Mouse (Mus musculus) MEL (cell line): ENCODE results near the gene Rnpep. TPM values are rescaled to one million over a fixed set of nuclear protein-coding genes. Genes with fewer than 3 reads are reported as not detected.

ENCODE experiments used
- DNase-seq: peaks from one replicate; pipeline ENCODE4 v3.0.0; 2011; ENCODE audit warnings: low read depth, low spot score
- H3K27ac ChIP-seq: 2 replicates; pipeline ENCODE4 v1.5.1; 2012; ENCODE audit warnings: low read depth, mild to moderate bottlenecking, control low read depth, low read length, moderate library complexity; ENCODE audit not compliant: control insufficient read depth
- H3K27me3 ChIP-seq, 2 experiments: fragments of 150-350 bp in 1 of 2; sonication (generic) in 1 of 2; 2 replicates each; pipeline ENCODE4 v1.6.1; 2012; ENCODE audit warnings: low read length in 2 of 2, mild to moderate bottlenecking in 2 of 2, improper control_type of control experiment in 1 of 2, moderate library complexity in 1 of 2; ENCODE audit not compliant: insufficient read depth in 2 of 2, control insufficient read depth in 1 of 2
- H3K36me3 ChIP-seq, 2 experiments: 2 replicates each; pipeline ENCODE4 v1.6.1; 2012 to 2014; ENCODE audit warnings: low read length in 2 of 2, improper control_type of control experiment in 1 of 2, inconsistent platforms in 1 of 2, mild to moderate bottlenecking in 1 of 2; ENCODE audit not compliant: insufficient read depth in 2 of 2, control insufficient read depth in 1 of 2
- H3K4me1 ChIP-seq, 2 experiments: fragments of 150-350 bp in 1 of 2; sonication (generic) in 1 of 2; 2 replicates each; pipeline ENCODE4 v1.6.1; 2012; ENCODE audit warnings: low read length in 2 of 2, improper control_type of control experiment in 1 of 2, mild to moderate bottlenecking in 1 of 2; ENCODE audit not compliant: insufficient read depth in 2 of 2, control insufficient read depth in 1 of 2
- H3K4me3 ChIP-seq, 2 experiments: fragments of 150-350 bp in 1 of 2; sonication (generic) in 1 of 2; 2 replicates each; pipeline ENCODE4 v1.5.1; 2012; ENCODE audit warnings: low read depth in 2 of 2, low read length in 2 of 2, mild to moderate bottlenecking in 2 of 2, moderate library complexity in 2 of 2, control low read depth in 1 of 2, improper control_type of control experiment in 1 of 2; ENCODE audit not compliant: control insufficient read depth in 1 of 2, insufficient read depth in 1 of 2
- H3K79me2 ChIP-seq: 2 replicates; pipeline ENCODE4 v1.6.1; 2012; ENCODE audit warnings: mild to moderate bottlenecking, low read length, moderate library complexity; ENCODE audit not compliant: control insufficient read depth, poor library complexity, insufficient read depth
- H3K9ac ChIP-seq: 2 replicates; pipeline ENCODE4 v1.6.1; 2012; ENCODE audit warnings: low read depth, mild to moderate bottlenecking, control low read depth, low read length, moderate library complexity; ENCODE audit not compliant: control insufficient read depth, poor library complexity, severe bottlenecking
- H3K9me3 ChIP-seq: fragments of 150-350 bp; sonication (generic); replicated peaks from 2 replicates; pipeline ENCODE4 v1.6.1; 2012; ENCODE audit warnings: mild to moderate bottlenecking, low read length, improper control_type of control experiment, moderate library complexity; ENCODE audit not compliant: insufficient read depth
- BHLHE40 ChIP-seq: IDR thresholded peaks from 2 replicates; pipeline ENCODE4 v1.6.1; 2012; ENCODE audit warnings: low read depth, mild to moderate bottlenecking, inconsistent platforms, low read length, improper control_type of control experiment, borderline replicate concordance
- CHD2 ChIP-seq: IDR thresholded peaks from 2 replicates; pipeline ENCODE4 v1.6.1; 2011; ENCODE audit warnings: low read length, improper control_type of control experiment
- E2F4 ChIP-seq: IDR thresholded peaks from 2 replicates; pipeline ENCODE4 v1.6.1; 2011; ENCODE audit warnings: low read depth, low read length, improper control_type of control experiment, borderline replicate concordance
- EP300 ChIP-seq, 2 experiments: IDR thresholded peaks; 2 replicates each; pipeline ENCODE4 v1.6.1; 2011; ENCODE audit warnings: improper control_type of control experiment in 2 of 2, low read length in 2 of 2, low read depth in 1 of 2, mild to moderate bottlenecking in 1 of 2
- HCFC1 ChIP-seq: IDR thresholded peaks from 2 replicates; pipeline ENCODE4 v1.6.1; 2012; ENCODE audit warnings: low read depth, mild to moderate bottlenecking, inconsistent platforms, low read length, improper control_type of control experiment, moderate library complexity
- KAT2A ChIP-seq: conservative IDR thresholded peaks from 2 replicates; pipeline ENCODE4 v1.6.1; 2012; ENCODE audit warnings: low read depth, low read length, improper control_type of control experiment, inconsistent platforms
- MAFK ChIP-seq: IDR thresholded peaks from 2 replicates; pipeline ENCODE4 v1.6.1; 2011; ENCODE audit warnings: low read depth, mild to moderate bottlenecking, low read length, improper control_type of control experiment, borderline replicate concordance
- MAX ChIP-seq: IDR thresholded peaks from 2 replicates; pipeline ENCODE4 v1.6.1; 2011; ENCODE audit warnings: low read length, improper control_type of control experiment
- MAZ ChIP-seq: IDR thresholded peaks from 2 replicates; pipeline ENCODE4 v1.6.1; 2012; ENCODE audit warnings: low read depth, mild to moderate bottlenecking, inconsistent platforms, low read length, improper control_type of control experiment
- MXI1 ChIP-seq: IDR thresholded peaks from 2 replicates; pipeline ENCODE4 v1.6.1; 2011; ENCODE audit warnings: mild to moderate bottlenecking, low read depth, low read length, improper control_type of control experiment
- MYB ChIP-seq: IDR thresholded peaks from 2 replicates; pipeline ENCODE4 v1.6.1; 2011; ENCODE audit warnings: mild to moderate bottlenecking, low read depth, low read length, improper control_type of control experiment
- MYC ChIP-seq: IDR thresholded peaks from 2 replicates; pipeline ENCODE4 v1.6.1; 2011; ENCODE audit warnings: low read depth, mild to moderate bottlenecking, low read length, improper control_type of control experiment, moderate library complexity
- POLR2A ChIP-seq, 2 experiments: IDR thresholded peaks; 2 replicates each; pipeline ENCODE4 v1.6.1; 2011 to 2012; ENCODE audit warnings: low read length in 2 of 2, mild to moderate bottlenecking in 2 of 2, control low read depth in 1 of 2, improper control_type of control experiment in 1 of 2, low read depth in 1 of 2, moderate library complexity in 1 of 2; ENCODE audit not compliant: control insufficient read depth in 1 of 2, insufficient read depth in 1 of 2, poor library complexity in 1 of 2
- POLR2AphosphoS2 ChIP-seq: IDR thresholded peaks from 2 replicates; pipeline ENCODE4 v1.6.1; 2011; ENCODE audit warnings: low read length, improper control_type of control experiment
- POLR2AphosphoS5 ChIP-seq: IDR thresholded peaks from 2 replicates; pipeline ENCODE4 v1.6.1; 2012; ENCODE audit warnings: low read depth, borderline replicate concordance, mild to moderate bottlenecking, inconsistent platforms, low read length, moderate library complexity, mixed read lengths
- RCOR1 ChIP-seq: IDR thresholded peaks from 2 replicates; pipeline ENCODE4 v1.6.1; 2012; ENCODE audit warnings: low read depth, mild to moderate bottlenecking, inconsistent platforms, low read length, improper control_type of control experiment
- SMC3 ChIP-seq: IDR thresholded peaks from 2 replicates; pipeline ENCODE4 v1.6.1; 2011; ENCODE audit warnings: low read depth, low read length, improper control_type of control experiment
- TAL1 ChIP-seq: IDR thresholded peaks from 2 replicates; pipeline ENCODE4 v1.6.1; 2012; ENCODE audit warnings: mild to moderate bottlenecking, inconsistent platforms, low read length, moderate library complexity, mixed read lengths
- TBP ChIP-seq: IDR thresholded peaks from 2 replicates; pipeline ENCODE4 v1.8.0; 2011; ENCODE audit warnings: low read depth, low read length, improper control_type of control experiment
- TCF12 ChIP-seq: IDR thresholded peaks from 2 replicates; pipeline ENCODE4 v1.6.1; 2014; ENCODE audit warnings: low read depth, mild to moderate bottlenecking, inconsistent platforms, low read length, improper control_type of control experiment, moderate library complexity
- USF1 ChIP-seq: IDR thresholded peaks from 2 replicates; pipeline ENCODE4 v1.6.1; 2014; ENCODE audit warnings: low read depth, mild to moderate bottlenecking, inconsistent platforms, low read length, improper control_type of control experiment, moderate library complexity
- USF2 ChIP-seq, 2 experiments: IDR thresholded peaks; 2 replicates each; pipeline ENCODE4 v1.6.1; 2011 to 2012; ENCODE audit warnings: improper control_type of control experiment in 2 of 2, low read length in 2 of 2, borderline replicate concordance in 1 of 2, inconsistent platforms in 1 of 2, low read depth in 1 of 2, mild to moderate bottlenecking in 1 of 2; ENCODE audit not compliant: insufficient read depth in 1 of 2
- ZKSCAN1 ChIP-seq: IDR thresholded peaks from 2 replicates; pipeline ENCODE4 v1.6.1; 2012; ENCODE audit warnings: low read depth, mild to moderate bottlenecking, inconsistent platforms, low read length, improper control_type of control experiment, moderate library complexity
- ZNF384 ChIP-seq: IDR thresholded peaks from 2 replicates; pipeline ENCODE4 v1.6.1; 2012; ENCODE audit warnings: low read depth, mild to moderate bottlenecking, inconsistent platforms, low read length, improper control_type of control experiment
- polyA plus RNA-seq, 2 experiments: library from polyadenylated mRNA; stranded (reverse) in 1 of 2; unstranded in 1 of 2; fragments of >175 nt in 1 of 2; fragments of >200 nt in 1 of 2; gene quantifications; 2 replicates each; pipeline versions ENCODE4 v1.2.1 to v1.2.4; 2012; ENCODE audit warnings: low replicate concordance in 2 of 2, low read depth in 1 of 2; ENCODE audit not compliant: insufficient read length in 2 of 2, insufficient read depth in 1 of 2, missing spikeins in 1 of 2
- total RNA-seq: library from RNA; depleted of rRNA; stranded (reverse); fragments of 300-350 nt; gene quantifications from 2 replicates; pipeline ENCODE4 v1.2.3, GENCODE M21; 2012

Rnpep gene
- total and polyA plus RNA-seq, 3 experiments = 6.5 to 17.4 TPM; not detected in 1

- Histone ChIP-seq H3K4me3 (no peak within 1 kb of the TSS), H3K9me3 (no peaks in the 10 kb centered on the region), H3K9ac (no peak within 1 kb of the TSS), H3K27ac (no peak within 1 kb of the TSS), H3K79me2 (no peaks in the 10 kb centered on the region), H3K4me1 (no peaks in the 10 kb centered on the region), H3K27me3 (peaks cover 21 to 25% of the 10 kb centered on the region in 2 experiments), H3K36me3 (no peaks in the 10 kb centered on the region)
- TF ChIP-seq TCF12 = no peak
- no peak for TF ChIP-seq HCFC1
- TF ChIP-seq USF2 (IDR thresholded peaks at IDR 0.05; ENCODE audit: borderline replicate concordance in 1 of 2, insufficient read depth in 1 of 2, low read depth in 1 of 2, low read length in 2 of 2) = no peak
- TF ChIP-seq MAFK = no peak
- no peak for TF ChIP-seq USF1
- no peak for TF ChIP-seq POLR2AphosphoS2
- TF ChIP-seq E2F4 = no peak
- TF ChIP-seq CHD2 = no peak
- no peak for DNase-seq
Measured at GRCm38 (mm10) chr1:135324571-135324970, 40.7 kb upstream of the Rnpep start, which contains the start of gene Lmod1. Lmod1 (plus strand) TSS chr1:135324807.

- peaks cover 21 to 25% of the 10 kb centered on the region in 2 experiments for H3K27me3 ChIP-seq
- no peak overlapping the region for H3K4me3 ChIP-seq
- no peak overlapping the region for H3K9ac ChIP-seq
- H3K9me3 ChIP-seq = no peaks in the 10 kb centered on the region
- H3K4me1 ChIP-seq = no peaks in the 10 kb centered on the region
- no peak overlapping the region for H3K27ac ChIP-seq
- H3K36me3 ChIP-seq = no peaks in the 10 kb centered on the region
- TF ChIP-seq POLR2A (IDR thresholded peaks at IDR 0.05; ENCODE audit: control insufficient read depth in 1 of 2, insufficient read depth in 1 of 2, low read depth in 1 of 2, low read length in 2 of 2, poor library complexity in 1 of 2) (no peak), TBP (no peak), MYC (no peak), MAX (no peak), MAFK (no peak)
- no peaks in the 10 kb centered on the region for H3K79me2 ChIP-seq
- no peak for DNase-seq
Measured at GRCm38 (mm10) chr1:135323367-135323901, 39.5 kb upstream of the Rnpep start.

- Histone ChIP-seq H3K27me3 (no peaks in the 10 kb centered on the region), H3K4me1 (peaks cover 4 to 13% of the 10 kb centered on the region in 2 experiments; a peak in 3 of 4 replicates), H3K9ac (peak within 1 kb of the TSS; percentile 96), H3K9me3 (no peaks in the 10 kb centered on the region), H3K4me3 (peak within 1 kb of the TSS; percentile 89 to 96), H3K36me3 (peaks cover 9 to 17% of the 10 kb centered on the region in 2 experiments), H3K79me2 (peaks cover 36% of the 10 kb centered on the region), H3K27ac (peak within 1 kb of the TSS; percentile 78)
- peak; percentile 97 for DNase-seq
- TF ChIP-seq CHD2 (peak; percentile 96), ZKSCAN1 (no peak), MYB (no peak), EP300 (IDR thresholded peaks at IDR 0.05; ENCODE audit: low read depth in 1 of 2, low read length in 2 of 2) (no peak), SMC3 (no peak), MAZ (no peak), POLR2AphosphoS2 (peak; percentile 79; the same call in 1 of the 2 replicates), MXI1 (peak; percentile 92), E2F4 (no peak), HCFC1 (peak; percentile 91), TAL1 (no peak), ZNF384 (no peak), MYC (peak; percentile 56), POLR2AphosphoS5 (no peak), KAT2A (no peak; the same call in 1 of the 2 replicates), RCOR1 (peak; percentile 82), MAX (peak; percentile 78; the same call in 1 of the 2 replicates), BHLHE40 (no peak)
Measured at GRCm38 (mm10) chr1:135313284-135314031, 29.6 kb upstream of the Rnpep start, which contains the start of gene Timm17a. Timm17a (minus strand) TSS chr1:135313778.
